Mouse (Mus musculus) cortical plate, adult 2 months (tissue): ENCODE results near the gene Clip2.

Source experiments
- CTCF ChIP-seq: fragments of 200-500 bp; IDR thresholded peaks from 2 replicates; pipeline ENCODE4 v1.5.1; 2011; ENCODE audit warnings: mild to moderate bottlenecking, control low read depth, low read length; ENCODE audit not compliant: insufficient read depth; ENCODE audit errors: extremely low read depth
- POLR2A ChIP-seq: fragments of 200-500 bp; IDR thresholded peaks from 2 replicates; pipeline ENCODE4 v1.6.1; 2011; ENCODE audit warnings: mild to moderate bottlenecking, low read length, control low read depth; ENCODE audit not compliant: insufficient read depth; ENCODE audit errors: extremely low read depth

DNA sequence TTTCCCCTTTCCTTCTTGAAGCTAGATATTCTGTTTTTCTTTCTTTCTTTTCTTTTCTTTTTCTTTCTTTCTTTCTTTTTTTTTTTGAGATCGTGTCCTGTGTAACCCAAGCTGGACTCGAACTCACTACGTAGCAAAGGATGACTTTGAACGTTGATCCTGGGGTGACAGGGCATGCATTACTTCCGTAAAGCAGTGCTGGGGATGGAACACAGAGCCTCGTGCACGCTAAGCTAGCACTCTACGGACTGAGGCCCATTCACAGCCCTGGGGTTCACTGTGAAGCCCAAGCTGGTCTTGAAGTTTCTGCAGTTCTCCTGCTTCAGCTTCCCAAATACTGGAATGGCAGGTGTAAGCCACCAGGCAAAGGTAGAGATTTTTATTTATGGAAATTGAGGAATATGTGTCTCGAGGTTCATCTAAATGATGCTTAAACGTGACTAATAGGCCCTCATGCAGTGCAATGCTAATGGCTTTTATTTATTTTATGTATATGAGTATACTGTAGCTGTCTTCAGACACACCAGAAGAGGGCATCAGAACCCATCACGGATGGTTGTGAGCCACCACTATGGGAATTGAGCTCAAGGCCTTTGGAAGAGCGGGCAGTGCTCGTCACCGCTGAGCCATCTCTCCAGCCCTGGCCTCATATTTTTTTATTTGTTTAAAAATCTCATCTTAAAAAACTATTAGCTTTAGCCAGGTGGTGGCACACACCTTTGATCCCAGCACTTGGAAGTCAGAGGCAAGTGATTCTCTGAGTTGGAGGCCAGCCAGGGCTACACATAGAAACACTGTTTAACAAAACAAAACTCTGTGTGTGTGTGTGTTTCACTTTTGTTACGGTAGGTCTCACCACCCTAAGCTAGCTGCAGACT, 31.0 kb upstream of the Clip2 start:
- no peak for TF ChIP-seq CTCF
- no peak for TF ChIP-seq POLR2A
